Mouse (Mus musculus) right cerebral cortex, postnatal 36 days (tissue): ENCODE results near the gene Nrxn3.
A peak's percentile ranks its signal among the peaks of the same experiment; 100 is the strongest.

Experiments used
- DNase-seq, 2 experiments: peaks; one replicate each; pipeline ENCODE4 v3.0.0; 2022; ENCODE audit warnings: low spot score in 2 of 2, mixed read lengths in 1 of 2

The Nrxn3 gene

DNA sequence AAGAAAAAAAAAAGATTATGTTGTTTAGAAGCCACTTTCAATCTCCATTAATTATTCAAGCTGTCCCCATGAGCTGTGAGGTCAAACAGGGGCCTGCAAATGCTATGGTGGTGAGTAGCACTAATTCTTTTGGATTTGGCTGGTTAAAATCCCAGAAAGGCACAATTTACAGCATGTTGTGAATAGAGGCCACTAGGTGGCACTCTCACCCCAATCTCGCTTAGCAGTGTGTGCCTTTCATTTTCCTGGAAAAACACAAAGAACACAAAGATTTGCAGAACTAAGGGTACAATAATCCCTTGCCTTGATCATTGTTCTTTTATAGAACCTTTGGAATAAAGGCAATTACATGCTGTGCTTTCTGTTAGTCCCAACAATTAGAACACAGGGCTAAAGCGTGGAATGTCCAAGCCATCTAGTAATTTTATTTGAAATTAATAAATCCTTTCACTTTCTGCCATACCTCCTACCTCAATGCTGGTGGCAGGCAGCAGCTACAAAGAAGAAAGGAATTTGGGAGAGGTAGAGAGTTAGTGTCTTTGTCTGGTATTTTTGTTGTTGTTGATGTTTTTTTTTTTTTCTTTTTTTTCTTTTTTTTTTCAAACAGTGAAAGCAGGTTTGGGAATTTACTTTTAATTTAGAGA lies 782.6 kb downstream of the Nrxn3 start:
- DNase-seq, result peak; percentile 10 to 36

DNA sequence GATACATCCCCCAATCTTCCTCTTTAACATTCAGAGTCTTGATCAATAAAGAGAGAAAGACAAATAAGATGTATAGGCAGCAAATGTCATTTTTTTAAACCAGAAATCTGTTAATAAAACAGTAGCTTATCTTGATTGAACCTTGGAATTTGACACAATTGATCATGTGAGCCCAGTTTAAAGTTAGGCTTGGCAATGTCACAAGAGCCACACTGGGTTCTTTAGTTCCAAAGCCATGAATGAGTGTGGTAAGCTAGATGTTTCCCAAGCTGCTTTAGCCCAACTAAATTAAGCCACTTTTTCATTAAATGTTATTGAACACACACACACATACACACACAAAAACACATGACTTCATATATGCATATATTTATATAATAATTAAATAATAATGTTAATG lies 786.3 kb downstream of the Nrxn3 start:
- DNase-seq, result no peak

DNA sequence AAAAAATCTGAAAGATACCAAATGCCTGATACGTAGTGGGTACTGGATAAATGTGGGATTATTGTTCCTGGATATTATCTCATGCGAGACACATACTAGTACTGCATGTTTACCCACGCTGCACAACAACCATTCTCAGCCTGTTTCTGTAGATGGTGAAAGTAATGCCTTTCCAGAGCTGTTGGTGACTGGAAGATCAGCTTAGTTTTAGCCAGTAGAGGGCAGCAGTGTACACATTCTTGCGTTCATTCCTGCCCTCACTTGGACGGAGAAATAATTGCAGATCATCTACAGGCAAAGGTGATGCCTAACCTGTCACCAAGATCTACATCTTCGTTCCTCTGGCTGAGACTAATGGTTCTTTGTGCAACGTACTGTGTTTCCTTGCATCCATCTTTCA lies 791.1 kb downstream of the Nrxn3 start:
- DNase-seq, result peak; percentile 41 to 48

DNA sequence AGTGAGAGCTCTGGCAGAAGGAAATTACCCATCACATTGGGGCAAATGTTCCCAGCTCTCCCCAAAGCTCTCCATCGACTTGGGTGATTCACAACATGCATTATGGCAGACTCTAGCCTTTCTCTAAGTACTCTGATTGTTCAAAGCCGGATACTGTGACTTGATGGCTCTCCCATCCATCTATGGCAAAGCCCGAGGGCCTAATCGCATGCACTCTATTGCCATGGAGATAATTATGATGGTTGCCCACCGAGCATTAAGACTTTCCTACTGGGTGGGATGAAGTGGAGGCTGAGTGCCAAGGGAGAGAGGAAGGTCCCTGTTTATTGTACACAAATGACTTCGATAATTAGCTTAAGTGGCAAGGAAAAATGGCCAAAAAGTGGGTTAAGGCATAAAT lies 793.4 kb downstream of the Nrxn3 start:
- DNase-seq, result no peak

DNA sequence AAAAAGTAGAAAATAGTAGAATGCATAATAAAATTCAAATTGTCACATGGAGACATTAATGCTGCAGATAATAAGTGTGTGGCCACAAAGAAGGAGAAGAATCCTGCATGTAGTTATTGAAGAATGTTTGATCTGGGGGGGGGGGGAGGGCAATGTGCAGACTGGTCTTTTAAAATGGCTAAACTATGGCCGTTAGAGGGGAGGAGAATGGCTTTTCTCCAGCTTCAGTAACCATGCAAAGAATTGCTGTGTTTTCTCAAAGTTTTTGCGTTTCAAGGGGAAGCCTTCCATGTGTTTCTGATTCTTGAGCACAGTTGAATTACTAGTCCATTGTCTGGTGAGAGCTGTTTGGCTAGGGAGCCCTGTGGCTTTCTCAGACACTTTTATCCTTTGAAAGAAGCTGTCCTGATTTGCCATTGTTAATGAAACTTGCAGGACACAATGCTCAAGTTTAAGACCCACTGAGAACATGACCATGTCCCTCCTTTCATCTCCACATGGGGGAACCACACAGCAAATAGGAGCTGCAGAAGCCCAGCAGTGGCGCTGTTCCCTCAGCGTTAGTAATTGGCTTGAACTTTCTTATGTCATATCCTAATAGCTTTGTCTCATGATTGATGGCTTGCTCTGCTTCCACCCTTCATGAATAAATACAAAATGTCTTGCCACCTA lies 808.1 kb downstream of the Nrxn3 start:
- no peak for DNase-seq

DNA sequence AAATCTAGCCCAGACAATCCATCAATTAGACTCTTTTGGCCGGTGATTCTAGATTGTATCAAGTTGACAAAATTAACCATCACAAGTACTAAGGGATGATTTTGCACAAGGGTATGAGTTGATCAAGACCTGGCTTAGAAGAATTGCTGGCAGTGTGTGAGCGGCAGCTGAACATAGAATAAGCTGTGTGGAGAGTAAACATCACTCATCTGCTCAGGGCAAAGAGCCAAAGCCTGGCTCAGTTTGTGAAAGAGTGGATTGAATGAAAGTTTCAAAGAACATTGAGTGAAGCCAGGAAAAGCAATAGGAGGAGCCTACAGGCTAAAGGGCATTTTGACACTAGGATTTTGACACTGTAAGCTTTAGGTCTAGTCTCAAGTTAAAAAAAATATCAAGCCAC lies 828.6 kb downstream of the Nrxn3 start:
- peak in 1 of 2 experiments; percentile 10 for DNase-seq

DNA sequence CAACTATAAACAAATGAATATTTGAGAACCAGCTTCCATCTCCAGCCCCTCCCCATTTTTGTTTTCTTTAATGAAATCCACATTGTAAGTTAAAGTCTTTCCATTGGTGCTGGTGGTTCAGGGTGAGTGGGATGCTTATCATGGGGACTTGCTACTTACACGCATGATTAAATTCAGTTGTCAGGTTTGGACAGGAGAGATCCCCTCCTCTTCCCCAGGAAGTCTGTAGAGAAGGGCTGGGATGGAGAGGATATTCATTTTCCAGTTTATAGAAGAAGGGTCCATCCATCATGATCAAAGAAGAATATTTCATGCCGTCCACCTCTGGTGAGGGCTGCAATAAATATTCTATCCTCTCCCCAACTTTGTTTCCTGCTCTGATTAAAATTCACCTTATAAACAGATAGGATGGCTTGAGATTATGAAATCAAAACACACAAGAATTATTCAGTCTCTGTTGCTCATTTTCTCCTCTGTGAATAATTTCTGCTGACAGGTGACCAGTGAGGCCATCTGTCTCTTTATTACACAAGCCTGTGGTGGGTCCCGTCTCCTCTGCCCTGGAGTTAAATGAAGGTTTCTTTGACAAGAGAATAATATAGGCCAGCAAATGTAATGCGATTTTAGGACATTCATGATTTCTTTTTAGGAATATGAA lies 830.7 kb downstream of the Nrxn3 start:
- no peak for DNase-seq

DNA sequence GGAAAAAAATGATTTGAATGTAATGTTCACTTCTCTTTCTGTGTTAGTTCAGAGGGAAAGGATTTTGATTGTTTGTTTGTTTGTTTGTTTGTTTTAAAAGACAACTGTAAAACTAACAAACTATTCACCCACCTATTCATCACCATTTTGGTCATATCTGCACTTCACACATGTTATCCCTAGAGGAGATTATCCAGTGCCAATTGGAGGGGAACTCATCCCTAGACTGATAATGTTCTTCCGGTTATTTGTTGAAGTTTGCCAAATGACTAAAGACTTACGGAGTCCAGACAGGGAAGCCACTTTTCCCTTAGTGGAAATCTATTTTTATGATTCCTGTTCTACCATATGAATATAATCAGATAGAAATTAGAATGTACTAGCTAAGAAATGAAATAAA lies 831.5 kb downstream of the Nrxn3 start:
- DNase-seq, result no peak

DNA sequence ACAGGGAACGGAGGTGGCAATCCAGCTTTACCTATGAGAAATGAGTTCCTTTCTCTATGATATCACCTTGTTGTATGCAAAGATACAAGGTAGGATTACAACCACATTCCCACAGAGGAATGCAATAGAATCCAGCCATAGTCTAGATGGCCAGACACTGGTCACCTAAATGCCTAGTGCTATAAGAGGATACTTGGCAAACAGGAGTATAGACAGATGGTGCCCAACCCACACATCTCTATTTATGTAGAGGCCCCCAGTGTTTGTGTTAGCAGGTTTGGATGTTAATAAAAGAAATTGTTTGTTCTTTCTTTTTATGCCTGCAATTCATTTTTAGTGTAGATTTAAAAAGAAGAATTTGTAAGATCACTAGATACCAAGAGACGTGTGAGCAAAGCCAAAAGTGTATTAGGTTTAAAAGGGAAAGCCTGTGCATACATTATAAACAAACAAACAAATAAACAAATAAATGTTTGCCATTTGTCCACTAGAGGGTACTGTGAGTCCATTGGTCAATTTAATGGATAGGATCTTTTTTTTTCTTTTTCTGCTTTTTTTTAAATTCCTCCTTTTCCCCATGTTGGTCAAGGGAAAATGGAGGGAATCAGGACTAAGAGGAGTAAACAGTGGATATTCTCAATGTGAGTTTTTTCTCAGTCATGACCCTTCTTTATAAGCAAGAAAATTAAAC lies 832.2 kb downstream of the Nrxn3 start:
- DNase-seq, result no peak

DNA sequence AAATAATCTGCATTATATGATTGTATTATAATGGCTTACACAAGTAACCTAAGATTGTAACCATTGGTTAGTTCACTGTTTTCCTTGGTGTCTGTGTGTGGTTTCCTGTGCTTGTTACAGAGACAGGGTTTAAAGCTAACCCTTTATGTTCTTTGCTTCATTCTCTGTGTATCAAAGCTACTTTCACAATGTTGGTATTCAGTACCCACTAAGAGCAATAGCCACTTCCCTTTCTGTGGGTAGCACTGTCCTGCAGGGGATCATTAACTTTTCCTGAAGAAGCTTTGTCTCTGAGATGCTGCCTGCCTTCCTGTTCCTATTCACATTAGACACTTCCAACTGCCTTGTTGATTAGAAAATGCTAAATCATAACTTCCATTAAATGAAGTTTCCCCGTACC lies 836.2 kb downstream of the Nrxn3 start:
- no peak for DNase-seq

DNA sequence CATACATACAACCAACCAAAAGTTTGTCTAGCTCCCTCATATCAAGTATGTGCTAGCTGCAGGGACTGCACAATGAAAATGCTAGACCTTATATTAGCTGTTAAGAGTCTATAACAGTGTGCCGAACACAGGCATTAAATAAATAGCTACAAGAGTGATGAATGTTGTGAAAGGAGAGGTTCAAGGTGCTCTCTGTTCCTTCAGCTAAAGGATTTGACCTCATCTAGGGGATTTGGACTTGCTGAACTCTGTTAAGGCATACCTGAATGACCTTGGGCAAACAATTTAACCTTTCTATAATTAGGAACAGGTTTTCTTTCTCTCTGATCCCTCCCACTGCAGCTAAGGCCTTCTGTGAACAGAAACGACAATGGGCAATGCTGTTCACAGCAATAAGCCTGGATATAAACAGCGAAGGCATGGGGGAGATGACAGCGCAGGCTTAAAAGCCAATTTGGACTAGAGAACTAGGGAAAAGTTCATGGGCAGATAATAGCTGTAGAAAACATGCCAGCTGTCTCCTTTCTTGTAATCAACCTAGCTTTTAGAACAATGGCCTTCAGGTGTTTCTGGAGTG lies 839.4 kb downstream of the Nrxn3 start:
- DNase-seq, result no peak

DNA sequence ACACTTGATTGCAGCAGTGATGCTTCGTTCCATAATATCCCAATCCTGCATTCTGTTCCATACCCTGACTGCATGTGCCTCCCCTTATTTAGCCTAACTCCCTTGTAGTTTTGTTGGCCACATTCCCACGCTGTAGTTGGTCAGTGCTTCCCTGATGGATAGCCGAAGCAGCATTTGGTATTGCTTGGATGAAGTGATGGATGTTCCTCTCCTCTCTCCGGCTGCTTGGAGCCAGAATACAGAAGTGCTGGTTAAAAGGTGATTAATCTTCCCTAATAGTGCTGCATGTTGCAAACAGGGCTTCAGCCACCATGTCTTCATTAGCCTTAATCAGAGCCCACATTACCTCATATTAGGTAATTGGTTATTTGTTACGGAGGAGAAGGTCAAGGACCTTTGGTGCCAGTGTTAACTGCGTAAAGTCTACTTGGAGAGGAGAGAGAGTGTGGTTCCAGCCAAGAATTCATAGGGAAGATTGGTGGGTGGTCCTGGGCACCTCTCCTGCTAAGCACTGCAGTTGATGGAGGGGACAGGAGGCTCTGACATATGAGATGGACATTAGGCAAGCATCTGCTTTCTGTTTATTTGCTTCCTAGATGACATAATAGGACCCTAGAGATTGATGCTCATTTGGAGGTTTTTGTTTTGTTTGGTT lies 846.2 kb downstream of the Nrxn3 start:
- no peak for DNase-seq

DNA sequence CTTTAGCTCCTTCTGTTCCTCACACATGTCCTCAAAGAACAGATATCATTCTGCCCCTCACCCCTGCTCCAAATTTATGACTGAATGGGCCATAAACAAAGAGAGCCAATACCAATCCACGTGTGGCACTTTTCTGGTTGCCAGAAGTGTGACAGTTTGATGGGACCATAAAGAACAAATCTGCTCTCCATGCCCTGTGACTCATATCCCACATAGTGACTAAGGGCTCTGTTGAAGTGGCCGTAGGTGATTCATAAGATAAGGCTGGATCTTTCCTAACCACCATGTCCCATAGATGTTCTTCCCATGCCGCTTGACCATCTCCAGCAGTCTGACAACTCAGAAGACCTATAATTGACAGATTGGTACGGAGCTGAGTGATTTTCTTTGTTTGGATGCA lies 869.8 kb downstream of the Nrxn3 start:
- no peak for DNase-seq

DNA sequence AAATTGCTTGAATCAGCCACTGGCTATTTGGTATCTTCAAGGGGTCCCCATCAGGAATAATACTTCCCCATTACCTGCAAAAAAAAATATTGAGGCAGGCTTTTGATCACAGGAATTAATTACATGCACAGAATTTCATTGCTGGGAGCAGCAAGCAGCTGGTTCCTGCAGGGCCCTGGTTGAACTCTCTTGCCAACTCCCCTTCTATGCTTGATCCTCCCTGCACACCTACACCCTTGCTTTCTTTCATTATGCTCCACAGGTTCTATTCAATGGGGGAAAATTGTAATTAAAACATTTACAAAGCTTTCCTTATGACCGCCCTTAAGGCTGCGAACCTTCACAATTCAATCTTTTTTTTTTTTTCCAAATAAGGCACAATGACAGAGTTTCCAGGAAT lies 891.0 kb downstream of the Nrxn3 start:
- DNase-seq, result no peak

DNA sequence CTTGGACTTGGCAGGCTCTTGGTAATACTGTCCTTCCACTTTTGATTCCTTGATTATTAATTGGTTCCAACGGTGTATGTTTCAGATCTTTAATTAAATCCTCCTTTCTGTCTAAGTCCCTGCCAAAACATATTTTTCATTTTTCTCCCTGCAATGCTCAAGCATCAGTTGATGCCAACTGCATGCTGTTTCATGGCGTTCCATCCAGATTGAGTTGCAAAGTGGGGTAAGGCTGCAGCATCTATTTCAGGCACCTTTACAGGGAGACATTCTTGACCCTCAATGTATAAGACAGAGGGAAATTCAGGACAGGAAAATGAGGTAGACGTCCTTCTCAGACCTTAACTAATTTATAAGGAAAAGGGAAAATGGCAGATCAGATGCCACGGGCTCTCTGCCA lies 903.1 kb downstream of the Nrxn3 start:
- DNase-seq, result no peak

DNA sequence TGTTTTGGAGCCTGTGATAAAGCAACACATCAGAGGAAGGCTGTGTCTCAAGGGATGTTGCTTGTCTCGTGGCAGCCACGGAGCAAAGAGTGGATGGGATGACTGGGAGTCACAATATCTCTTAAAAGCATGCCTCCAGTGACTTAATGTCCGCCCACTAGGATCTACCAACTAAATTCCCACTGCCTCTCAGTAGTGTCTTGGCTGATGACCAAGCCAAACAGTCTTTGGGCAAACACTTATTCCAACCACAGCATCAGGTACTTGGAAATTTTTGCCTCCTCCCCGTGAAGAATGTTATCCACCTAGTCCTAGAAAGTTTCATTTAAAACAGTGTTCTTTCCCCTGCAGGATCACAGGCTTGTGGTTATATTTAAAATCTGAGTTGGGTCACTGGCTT lies 917.4 kb downstream of the Nrxn3 start:
- DNase-seq, result no peak

DNA sequence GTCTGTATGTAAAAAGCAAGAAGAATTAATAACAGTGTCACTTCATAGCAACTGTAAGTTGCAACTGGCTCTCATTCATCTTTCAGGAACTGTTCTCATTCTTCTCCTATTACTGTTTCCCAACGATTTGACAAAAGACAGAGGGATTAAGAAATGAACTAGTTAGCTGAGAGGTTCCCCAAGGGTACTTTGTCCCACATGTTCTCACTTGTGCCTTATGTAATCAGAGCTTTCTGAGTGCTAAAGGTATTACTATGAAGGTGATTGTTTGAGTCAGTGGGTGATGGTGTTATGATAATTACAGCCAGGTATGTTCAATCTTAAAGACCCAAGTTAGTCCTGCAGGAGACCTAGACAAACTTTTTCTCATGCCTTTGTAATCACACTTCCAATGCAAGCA lies 918.8 kb downstream of the Nrxn3 start:
- no peak for DNase-seq

DNA sequence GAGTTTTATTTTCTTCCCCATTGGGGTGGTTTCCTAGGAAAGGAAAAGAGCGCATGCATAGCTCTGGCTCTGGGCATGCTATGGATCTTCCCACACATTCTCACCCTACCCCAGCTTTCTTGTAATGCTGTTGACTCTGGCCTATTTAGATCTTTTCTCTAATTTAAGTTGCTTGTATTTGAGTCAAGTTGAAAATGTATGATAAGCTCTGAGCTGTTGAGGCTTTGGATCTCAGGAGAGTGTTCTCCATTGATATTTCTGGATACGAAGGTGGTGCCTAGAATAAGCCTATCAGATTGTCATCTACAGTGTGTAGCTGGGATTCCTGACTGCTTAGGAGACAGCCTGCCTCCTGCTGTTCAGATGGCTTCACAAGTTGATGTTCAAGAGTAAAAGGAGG lies 930.5 kb downstream of the Nrxn3 start:
- peak; percentile 4 to 32 for DNase-seq

DNA sequence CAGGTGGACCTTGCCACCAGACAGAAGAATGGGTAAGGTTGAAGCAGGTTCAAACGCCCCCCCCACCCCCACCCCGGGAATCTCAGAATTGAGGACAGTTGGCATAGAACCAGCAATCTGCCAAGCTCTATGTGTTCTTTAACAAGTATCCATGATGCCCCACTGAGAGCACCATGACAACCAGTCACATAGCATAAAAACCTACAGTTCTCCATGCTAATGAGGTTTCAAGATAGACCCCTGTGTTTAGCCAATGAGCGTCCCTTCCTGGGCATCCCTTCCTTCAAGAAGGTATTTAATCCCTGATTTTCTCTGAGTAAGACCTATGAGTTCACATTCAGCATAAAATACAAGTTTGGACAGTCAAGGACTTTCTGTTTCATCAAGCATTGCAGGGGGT lies 938.5 kb downstream of the Nrxn3 start:
- DNase-seq, result no peak

DNA sequence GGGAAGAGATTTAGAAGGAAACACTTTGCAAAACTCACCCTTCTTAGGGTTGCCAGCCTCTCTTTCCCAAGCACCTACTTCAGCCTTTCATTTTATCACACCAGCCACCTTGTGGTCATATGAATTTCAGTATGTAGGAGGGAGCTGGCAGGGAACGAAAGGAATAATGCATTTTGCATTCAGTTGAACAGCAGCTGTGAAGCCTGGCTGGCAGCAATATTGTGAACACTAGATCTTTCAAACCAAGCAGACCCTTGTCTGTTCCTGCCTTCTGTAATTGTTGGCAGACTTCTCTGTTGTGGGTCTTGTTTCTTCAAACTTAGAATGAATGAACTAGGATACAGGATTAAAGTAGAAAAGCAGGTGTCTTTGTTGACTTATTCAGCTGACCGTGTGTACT lies 946.2 kb downstream of the Nrxn3 start:
- peak; percentile 13 to 35 for DNase-seq

DNA sequence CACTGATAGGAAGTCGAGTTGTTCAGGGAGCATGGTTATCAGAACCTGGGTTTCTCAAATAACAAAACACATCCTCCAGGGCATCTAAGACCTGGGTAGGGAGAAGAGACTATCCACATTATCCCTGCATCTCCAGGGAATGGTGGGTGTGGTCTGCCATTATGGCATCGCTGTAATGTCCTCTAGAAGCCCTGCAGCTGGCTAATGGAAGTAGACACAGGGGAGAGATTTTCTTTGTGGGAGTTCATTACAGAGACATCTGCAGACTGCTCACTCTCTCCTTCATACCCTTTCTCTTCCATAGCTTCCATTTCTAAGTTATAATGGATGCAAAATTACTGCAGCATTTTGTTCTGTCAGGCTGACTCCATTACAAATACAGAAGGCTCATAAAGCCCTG lies 950.1 kb downstream of the Nrxn3 start:
- no peak for DNase-seq

DNA sequence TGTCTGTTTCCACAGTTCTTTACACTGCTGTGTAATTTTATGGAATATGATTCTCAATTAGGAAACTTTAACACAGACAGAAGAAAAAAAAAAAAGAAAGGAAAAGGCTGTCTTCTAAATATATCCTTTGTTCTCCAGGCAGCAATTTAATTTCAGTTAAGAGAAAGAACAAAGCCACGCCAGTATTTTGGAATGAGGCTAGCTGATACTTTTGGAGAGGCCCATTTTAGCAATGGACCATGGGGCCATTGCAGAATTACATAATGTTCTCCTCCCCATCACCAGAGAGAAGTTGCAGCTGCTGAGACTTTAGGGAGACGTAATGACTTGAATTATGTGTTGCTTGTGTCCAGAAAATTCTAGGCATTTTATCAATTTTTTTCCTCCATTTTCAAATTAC lies 963.0 kb downstream of the Nrxn3 start:
- peak in 1 of 2 experiments; percentile 43 for DNase-seq
